Mouse (Mus musculus): ENCODE results near the gene Gm2a.

DNA sequence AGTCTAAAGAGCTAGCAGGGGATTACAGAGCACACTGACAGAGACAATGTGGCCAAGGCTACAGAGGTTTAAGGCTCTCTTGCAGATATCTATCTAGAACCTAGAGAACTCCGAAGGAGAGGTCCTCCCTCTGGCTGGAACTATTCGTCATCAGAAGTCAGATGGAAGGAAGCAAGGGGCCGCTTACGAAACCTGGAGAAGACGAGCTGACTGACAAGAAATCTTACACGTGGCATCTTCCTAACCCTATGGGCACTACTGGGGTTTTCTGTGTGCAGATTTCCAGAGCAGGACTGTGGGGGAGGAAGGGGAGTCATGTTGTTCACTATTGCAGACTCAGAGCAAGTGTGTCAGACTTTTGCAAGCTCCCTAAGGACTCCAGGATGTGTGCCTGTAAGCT lies 49.5 kb downstream of the Gm2a start:
- no peak for TF ChIP-seq CTCF (IDR thresholded peaks at IDR 0.05; ENCODE audit: low read depth)
- no peak for TF ChIP-seq EP300 (IDR thresholded peaks at IDR 0.05; ENCODE audit: low read depth)
